Mouse (Mus musculus) hindbrain, embryonic 10.5 days (tissue): ENCODE results near the gene Ccdc169. TPM values are rescaled to one million over a fixed set of nuclear protein-coding genes. Genes with fewer than 3 reads are reported as not detected.

Experiments
- DNase-seq: peaks from one replicate; pipeline ENCODE4 v3.0.0-alpha.2; 2017; ENCODE audit warnings: low spot score
- H3K27ac ChIP-seq: fragments of 300-500 bp; sonication (generic); 2 replicates; pipeline ENCODE4 v1.5.1; 2016; ENCODE audit warnings: mild to moderate bottlenecking, moderate library complexity
- H3K27me3 ChIP-seq: fragments of 300-500 bp; sonication (generic); 2 replicates; pipeline ENCODE4 v1.6.1; 2016; ENCODE audit warnings: mild to moderate bottlenecking; ENCODE audit not compliant: poor library complexity, insufficient read depth, severe bottlenecking
- H3K36me3 ChIP-seq: fragments of 300-500 bp; sonication (generic); 2 replicates; pipeline ENCODE4 v1.6.1; 2016; ENCODE audit warnings: mild to moderate bottlenecking, moderate library complexity
- H3K4me1 ChIP-seq: fragments of 300-500 bp; sonication (generic); replicated peaks from 2 replicates; pipeline ENCODE4 v1.6.1; 2016; ENCODE audit warnings: mild to moderate bottlenecking
- H3K4me3 ChIP-seq: fragments of 300-500 bp; sonication (generic); 2 replicates; pipeline ENCODE4 v1.5.1; 2016; ENCODE audit warnings: mild to moderate bottlenecking, moderate library complexity
- H3K9me3 ChIP-seq: fragments of 300-500 bp; sonication (generic); 2 replicates; pipeline ENCODE4 v1.6.1; 2016; ENCODE audit warnings: mild to moderate bottlenecking, moderate library complexity
- WGBS: fragments of 180-500 bp; shearing (Covaris S2); methylation state at CpG from one replicate; pipeline ENCODE4 v1.1.7; 2016; 5-methylcytosine and 5-hydroxymethylcytosine counted together
- polyA plus RNA-seq: library from polyadenylated mRNA; unstranded; fragments of >200 nt; fragmentation: Nextera tagmentation; extraction: Ambion mirVana; gene quantifications from 2 replicates; pipeline ENCODE4 v1.2.1, GENCODE M21; 2016

The Ccdc169 gene
- polyA plus RNA-seq, 1 experiment from 2014 or later: 0.10 TPM

DNA sequence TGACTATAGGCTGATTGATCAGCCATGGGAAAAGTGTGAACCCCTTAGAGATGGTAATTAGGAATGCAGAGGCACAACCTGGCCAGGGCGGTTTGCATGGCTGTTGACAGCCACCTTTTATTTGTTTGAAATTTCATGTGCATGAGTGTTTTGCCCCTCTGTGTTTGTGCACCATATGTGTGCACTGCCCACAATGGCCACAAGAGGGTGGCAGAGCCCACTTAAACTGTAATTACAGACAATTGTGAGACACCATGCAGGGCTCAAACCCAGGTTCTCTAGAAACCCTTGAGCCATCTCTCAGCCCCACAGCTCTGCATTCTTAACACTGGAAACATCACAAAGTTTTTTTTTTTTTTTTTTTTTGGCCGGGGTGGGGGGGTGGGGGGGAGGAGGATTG, 85.4 kb downstream of the Ccdc169 start:
- Histone ChIP-seq H3K27ac (no peak overlapping the region), H3K4me3 (no peak overlapping the region), H3K36me3 (no peaks in the 10 kb centered on the region), H3K4me1 (peaks cover 17% of the 10 kb centered on the region), H3K27me3 (no peaks in the 10 kb centered on the region), H3K9me3 (peaks cover 9% of the 10 kb centered on the region)
- 84% methylated on average over 2 of the region's 2 CpGs for WGBS
- no peak for DNase-seq

Other genes starting within 250 kb of the Ccdc169 start
- 0.12 and 0.17 TPM in 2 replicates for gene Sertm1, start 221.5 kb upstream of the Ccdc169 start, polyA plus RNA-seq
- 2.1 and 2.9 TPM in 2 replicates for gene Ccna1, start 81.8 kb upstream of the Ccdc169 start, polyA plus RNA-seq
- 41.5 and 55.9 TPM in 2 replicates for gene Spg20, start 25.2 kb upstream of the Ccdc169 start, polyA plus RNA-seq
- gene Sohlh2, start 44.7 kb downstream of the Ccdc169 start, polyA plus RNA-seq: not detected in 2 replicates
- gene Dclk1, start 105.0 kb downstream of the Ccdc169 start, polyA plus RNA-seq: 52.5 and 81.6 TPM in 2 replicates